Mouse (Mus musculus): ENCODE data around the gene Olfr520. TPM values are rescaled to one million over a fixed set of nuclear protein-coding genes. Genes with fewer than 3 reads are reported as not detected.
"Not testable (repeated sequence)": the region's sequence is repeated elsewhere in the genome, so short reads cannot be mapped to it uniquely, and the experiment has no call there.

Olfr520 gene
- total and polyA plus RNA-seq, 2 experiments from 2014 or later, result not detected

DNA sequence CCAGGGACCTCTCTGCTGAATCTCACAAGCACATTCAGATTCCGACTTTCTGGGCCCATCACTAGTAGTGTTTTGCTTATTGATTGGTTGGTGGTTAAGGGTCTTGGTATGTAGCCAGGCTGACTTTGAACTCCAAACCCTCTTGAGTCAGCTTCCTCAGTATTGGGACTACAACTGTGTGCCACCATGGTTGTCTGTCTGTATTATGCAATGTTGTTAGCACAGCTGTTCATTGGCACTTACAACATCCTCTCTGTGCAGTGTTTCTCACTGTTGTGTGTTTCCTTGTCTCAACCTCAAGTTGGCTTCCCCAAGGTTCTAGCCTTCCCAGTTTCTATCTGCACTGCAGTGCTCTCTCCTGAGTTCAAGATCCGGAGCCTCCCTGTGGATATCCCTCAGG lies 13.5 kb upstream of the Olfr520 start:
- Histone ChIP-seq H3K9me3 (ENCODE audit: low read length) (no peaks in the 10 kb centered on the region), H3K9ac (replicated peaks; ENCODE audit: low read length, poor library complexity, severe bottlenecking) (no peak overlapping the region), H3K27ac (ENCODE audit: low read depth, low read length) (no peak overlapping the region), H3K27me3 (ENCODE audit: insufficient read depth, low read length) (no peaks in the 10 kb centered on the region), H3K36me3 (ENCODE audit: insufficient read depth, low read length) (no peaks in the 10 kb centered on the region), H3K4me1 (ENCODE audit: insufficient read depth, low read length) (no peaks in the 10 kb centered on the region), H3K4me2 (ENCODE audit: low read depth, low read length, poor library complexity, severe bottlenecking) (no peak overlapping the region), H3K4me3 (ENCODE audit: low read depth, low read length) (no peak overlapping the region)
- ATAC-seq (ENCODE audit: low FRiP score), result no peak
- no peak for DNase-seq (ENCODE audit: low spot score)
- WGBS, result 88% methylated on average over 2 of the region's 2 CpGs
- TF ChIP-seq CTCF (IDR thresholded peaks at IDR 0.05), result no peak

DNA sequence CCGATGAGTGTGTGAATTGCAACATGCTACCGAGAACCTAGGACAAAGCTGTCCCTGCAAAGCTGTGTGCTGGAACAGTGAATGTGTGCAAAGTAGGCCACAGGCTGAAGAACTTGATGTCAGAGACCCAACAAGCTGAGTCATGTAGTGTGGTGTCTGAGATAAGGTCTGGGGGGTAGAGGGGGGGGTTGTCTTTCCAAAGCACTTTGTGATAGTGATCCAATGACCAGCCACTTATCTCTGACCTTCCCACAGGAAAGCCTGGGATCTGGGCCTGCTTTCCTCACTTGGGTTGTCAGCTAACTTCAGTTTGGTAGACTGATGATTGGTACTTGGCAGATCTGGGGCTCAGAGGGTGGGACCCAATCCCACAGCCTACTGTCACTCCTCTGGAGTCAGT lies 4.5 kb downstream of the Olfr520 start:
- Histone ChIP-seq H3K4me2 (ENCODE audit: low read depth, low read length, poor library complexity, severe bottlenecking) (no peak overlapping the region), H3K9me3 (ENCODE audit: low read length) (no peaks in the 10 kb centered on the region), H3K4me3 (ENCODE audit: low read depth, low read length) (no peak overlapping the region), H3K9ac (replicated peaks; ENCODE audit: low read length, poor library complexity, severe bottlenecking) (no peak overlapping the region), H3K36me3 (ENCODE audit: insufficient read depth, low read length) (no peaks in the 10 kb centered on the region), H3K4me1 (ENCODE audit: insufficient read depth, low read length) (no peaks in the 10 kb centered on the region), H3K27ac (ENCODE audit: low read depth, low read length) (no peak overlapping the region), H3K27me3 (ENCODE audit: insufficient read depth, low read length) (no peaks in the 10 kb centered on the region)
- DNase-seq (ENCODE audit: low spot score), result no peak
- no peak for TF ChIP-seq CTCF (IDR thresholded peaks at IDR 0.05)
- WGBS, result 96% methylated on average over 2 of the region's 2 CpGs
- ATAC-seq (ENCODE audit: low FRiP score), result no peak

DNA sequence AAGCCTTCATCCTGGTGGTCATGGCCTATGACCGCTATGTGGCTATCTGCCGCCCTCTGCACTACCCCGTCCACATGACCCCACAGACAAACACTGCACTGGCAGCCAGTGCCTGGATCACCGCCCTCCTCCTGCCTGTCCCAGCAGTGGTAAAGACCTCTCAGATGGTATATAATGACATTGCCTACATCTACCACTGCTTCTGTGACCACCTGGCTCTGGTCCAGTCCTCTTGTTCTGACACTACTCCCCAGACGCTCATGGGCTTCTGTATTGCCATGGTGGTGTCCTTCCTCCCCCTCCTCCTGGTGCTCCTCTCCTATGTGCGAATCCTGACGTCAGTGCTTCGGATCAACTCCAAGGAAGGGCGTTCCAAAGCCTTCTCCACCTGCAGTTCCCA lies 5.4 kb downstream of the Olfr520 start:
- H3K4me1 ChIP-seq (ENCODE audit: insufficient read depth, low read length); H3K9ac ChIP-seq (replicated peaks; ENCODE audit: low read length, poor library complexity, severe bottlenecking); H3K36me3 ChIP-seq (ENCODE audit: insufficient read depth, low read length); H3K27me3 ChIP-seq (ENCODE audit: insufficient read depth, low read length); DNase-seq (ENCODE audit: low spot score); ATAC-seq (ENCODE audit: low FRiP score); H3K27ac ChIP-seq (ENCODE audit: low read depth, low read length); H3K4me3 ChIP-seq (ENCODE audit: low read depth, low read length); H3K4me2 ChIP-seq (ENCODE audit: low read depth, low read length, poor library complexity, severe bottlenecking); H3K9me3 ChIP-seq (ENCODE audit: low read length): not testable (repeated sequence)
- WGBS, result 99% methylated on average over 9 of the region's 9 CpGs

DNA sequence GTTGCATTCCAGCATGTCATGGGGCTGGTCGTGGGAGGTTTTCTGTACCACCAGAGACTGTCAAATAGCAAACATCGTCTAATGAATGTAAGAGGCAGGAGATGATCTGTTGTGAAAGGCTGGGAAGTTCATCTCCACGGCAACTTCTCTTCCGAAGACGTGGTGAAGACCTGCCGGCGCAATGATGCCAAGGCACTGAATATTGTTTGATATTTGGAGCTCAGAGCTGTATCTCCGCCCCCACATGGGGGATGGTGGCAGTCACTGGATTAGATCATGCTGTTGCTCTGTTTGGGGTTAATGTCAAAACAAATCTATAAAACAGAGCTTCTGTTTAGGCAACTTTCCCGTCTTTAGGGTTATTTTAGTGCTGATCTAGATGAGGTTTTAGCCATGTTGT lies 9.2 kb downstream of the Olfr520 start:
- TF ChIP-seq CTCF (IDR thresholded peaks at IDR 0.05), result no peak
- Histone ChIP-seq H3K27ac (ENCODE audit: low read depth, low read length) (no peak overlapping the region), H3K9me3 (ENCODE audit: low read length) (no peaks in the 10 kb centered on the region), H3K4me2 (ENCODE audit: low read depth, low read length, poor library complexity, severe bottlenecking) (no peak overlapping the region), H3K36me3 (ENCODE audit: insufficient read depth, low read length) (no peaks in the 10 kb centered on the region), H3K4me1 (ENCODE audit: insufficient read depth, low read length) (no peaks in the 10 kb centered on the region), H3K9ac (replicated peaks; ENCODE audit: low read length, poor library complexity, severe bottlenecking) (no peak overlapping the region), H3K27me3 (ENCODE audit: insufficient read depth, low read length) (no peaks in the 10 kb centered on the region), H3K4me3 (ENCODE audit: low read depth, low read length) (no peak overlapping the region)
- DNase-seq (ENCODE audit: low spot score) (no peak), ATAC-seq (ENCODE audit: low FRiP score) (no peak)
- WGBS, result 43% methylated on average over 9 of the region's 9 CpGs

DNA sequence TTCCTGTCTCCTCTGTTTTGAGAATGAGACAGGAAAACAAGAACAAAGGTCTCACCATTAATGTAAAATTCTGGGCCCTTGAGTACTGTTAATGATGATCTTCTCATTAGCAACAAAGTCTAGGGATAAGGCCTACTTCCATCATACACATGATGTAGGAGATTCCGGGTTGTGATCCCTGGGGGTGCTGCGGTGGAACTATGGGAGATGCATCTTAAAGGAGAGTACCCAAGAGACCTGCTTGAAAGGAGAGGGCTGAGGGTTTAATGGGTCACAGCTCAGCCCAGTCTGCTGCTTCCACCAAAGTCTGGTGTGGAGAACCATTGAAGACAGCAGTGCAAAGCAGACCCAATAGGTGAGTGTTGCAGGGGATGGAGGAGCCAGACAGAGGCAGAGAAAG lies 33.1 kb downstream of the Olfr520 start, which contains the start of gene Olfr521:
Olfr521 (plus strand) TSS at position 301 of the 400 bp plus-strand sequence.
- Histone ChIP-seq H3K9me3 (ENCODE audit: low read length) (peaks cover 7% of the 10 kb centered on the region; the same call in 1 of the 2 replicates), H3K27ac (ENCODE audit: low read depth, low read length) (no peak within 1 kb of the TSS), H3K9ac (replicated peaks; ENCODE audit: low read length, poor library complexity, severe bottlenecking) (no peak within 1 kb of the TSS), H3K27me3 (ENCODE audit: insufficient read depth, low read length) (no peaks in the 10 kb centered on the region), H3K4me3 (ENCODE audit: low read depth, low read length) (no peak within 1 kb of the TSS), H3K36me3 (ENCODE audit: insufficient read depth, low read length) (no peaks in the 10 kb centered on the region), H3K4me2 (ENCODE audit: low read depth, low read length, poor library complexity, severe bottlenecking) (no peak within 1 kb of the TSS), H3K4me1 (ENCODE audit: insufficient read depth, low read length) (no peaks in the 10 kb centered on the region)
- no peak for TF ChIP-seq CTCF (IDR thresholded peaks at IDR 0.05)
- DNase-seq (ENCODE audit: low spot score), result no peak
- no peak for ATAC-seq (ENCODE audit: low FRiP score)
- WGBS, result 93% methylated on average over 2 of the region's 2 CpGs

DNA sequence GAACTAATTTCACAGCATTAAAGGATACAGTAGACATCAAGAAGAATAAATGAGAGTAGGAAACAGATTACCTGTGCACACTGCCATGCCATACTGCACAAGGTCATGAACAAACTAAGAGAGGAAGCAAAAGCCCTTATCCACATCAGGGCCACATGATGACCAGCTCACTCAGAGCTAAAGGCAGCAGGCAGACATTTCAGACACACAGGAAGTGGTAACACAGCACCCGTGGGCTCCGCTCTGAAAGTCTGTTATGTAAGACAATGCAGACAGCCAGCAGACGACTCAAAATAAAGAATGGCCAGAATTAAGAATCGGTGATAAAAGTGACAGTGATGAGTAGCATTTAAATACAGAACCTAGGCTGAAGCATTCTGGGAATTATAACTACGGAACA lies 51.3 kb downstream of the Olfr520 start:
- ATAC-seq (ENCODE audit: low FRiP score) (no peak), DNase-seq (ENCODE audit: low spot score) (no peak)
- H3K4me1 ChIP-seq (ENCODE audit: insufficient read depth, low read length), result no peaks in the 10 kb centered on the region
- no peak overlapping the region for H3K9ac ChIP-seq (replicated peaks; ENCODE audit: low read length, poor library complexity, severe bottlenecking)
- H3K9me3 ChIP-seq (ENCODE audit: low read length), result no peaks in the 10 kb centered on the region
- 77% methylated on average over 5 of the region's 5 CpGs for WGBS
- no peak overlapping the region for H3K27ac ChIP-seq (ENCODE audit: low read depth, low read length)
- H3K36me3 ChIP-seq (ENCODE audit: insufficient read depth, low read length), result no peaks in the 10 kb centered on the region
- no peak for TF ChIP-seq CTCF (IDR thresholded peaks at IDR 0.05)
- no peak overlapping the region for H3K4me2 ChIP-seq (ENCODE audit: low read depth, low read length, poor library complexity, severe bottlenecking)
- no peaks in the 10 kb centered on the region for H3K27me3 ChIP-seq (ENCODE audit: insufficient read depth, low read length)
- H3K4me3 ChIP-seq (ENCODE audit: low read depth, low read length), result no peak overlapping the region
